Mouse (Mus musculus) skeletal muscle tissue, adult 2 months (tissue): ENCODE measurements at regions not wholly inside any gene's neighbourhood (a gene's known extent, or its start where the extent isn't known, plus 50 kb on each side); places are given as distances from the start of the nearest gene placed in this dataset.

ENCODE experiments used
- DNase-seq: peaks from one replicate; pipeline ENCODE4 v3.0.0-alpha.2; 2012; ENCODE audit warnings: low read depth, low spot score

DNA sequence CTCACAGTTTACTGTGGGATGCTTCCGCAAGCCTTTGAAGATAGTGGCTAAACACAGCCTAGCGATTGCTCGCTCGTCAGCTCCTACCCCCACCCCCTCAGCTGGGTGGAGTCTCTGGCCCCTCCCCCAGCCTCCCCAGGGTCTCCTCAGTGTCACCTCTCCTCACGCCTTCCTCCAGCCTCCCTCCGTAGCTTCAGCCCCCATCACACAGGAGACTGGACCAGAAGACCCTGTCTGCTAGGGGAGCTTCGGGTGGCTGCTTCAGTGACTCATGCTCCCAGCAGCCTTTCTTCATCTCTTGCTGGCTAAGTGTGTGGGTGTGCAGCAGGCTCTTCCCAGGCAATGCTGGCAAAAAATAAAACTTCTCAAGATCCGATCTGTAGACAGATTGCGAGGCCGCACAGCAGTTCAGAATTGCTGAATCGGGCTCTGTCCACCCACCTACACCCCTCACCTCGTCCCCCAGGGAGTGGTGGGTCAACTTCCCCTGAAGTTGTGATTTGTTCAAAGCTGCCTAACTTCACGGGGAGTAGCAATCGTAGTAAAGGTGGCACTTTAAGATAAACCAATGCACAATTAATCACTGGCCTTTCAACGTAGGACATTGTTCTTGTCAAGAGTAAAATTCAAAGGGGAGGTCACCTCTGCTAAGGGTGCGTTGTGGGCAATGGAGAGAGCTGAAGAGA lies 61.2 kb upstream of the Ankrd28 start:
- no peak for DNase-seq

- no peak for DNase-seq
Observed at GRCm38 (mm10) chr14:31892186-31892510, 61.7 kb upstream of the Ankrd28 start.

GRCm38 (mm10) chr14:31896500-31896899 lies 66.0 kb upstream of the Ankrd28 start:
- no peak for DNase-seq

- DNase-seq: no peak
Observed at GRCm38 (mm10) chr14:31899504-31899903, 69.1 kb upstream of the Ankrd28 start.

DNA sequence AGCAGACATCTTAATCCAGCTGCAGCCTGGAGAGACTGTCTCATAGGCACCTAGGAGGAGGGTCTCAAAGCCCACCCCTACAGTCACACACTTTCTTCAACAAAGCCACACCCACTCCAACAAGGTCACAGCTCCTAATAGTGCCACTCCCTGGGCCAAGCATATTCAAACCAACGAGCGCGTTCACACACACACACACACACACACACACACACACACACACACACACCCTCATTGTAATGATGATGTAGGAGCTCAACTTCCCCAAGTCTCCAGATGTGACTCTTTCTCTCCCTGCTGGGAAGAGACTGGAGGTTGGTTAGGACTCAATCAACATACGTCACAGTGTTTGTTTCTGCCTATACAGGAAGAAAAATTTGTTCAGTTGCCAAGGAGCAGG lies 69.5 kb upstream of the Ankrd28 start:
- no peak for DNase-seq

DNA sequence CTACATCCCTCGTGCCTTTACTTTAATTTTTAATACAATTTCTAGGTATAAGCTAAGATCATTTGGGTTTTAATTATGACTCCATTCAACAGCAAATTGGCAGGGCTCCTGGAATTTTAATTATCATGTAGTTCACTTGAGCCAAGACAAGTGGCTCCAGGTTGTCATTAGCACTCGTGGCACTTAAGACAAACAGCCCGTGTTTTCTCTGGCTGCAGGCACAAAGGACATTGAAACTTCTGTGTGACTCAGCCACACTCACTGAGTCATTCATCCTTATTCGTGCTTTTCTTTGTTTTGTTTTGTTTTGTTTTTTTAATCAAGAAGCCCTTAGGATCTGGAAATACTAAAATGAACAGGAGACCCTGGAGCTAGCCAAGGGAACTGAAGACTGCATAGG lies 71.5 kb upstream of the Ankrd28 start:
- no peak for DNase-seq

DNA sequence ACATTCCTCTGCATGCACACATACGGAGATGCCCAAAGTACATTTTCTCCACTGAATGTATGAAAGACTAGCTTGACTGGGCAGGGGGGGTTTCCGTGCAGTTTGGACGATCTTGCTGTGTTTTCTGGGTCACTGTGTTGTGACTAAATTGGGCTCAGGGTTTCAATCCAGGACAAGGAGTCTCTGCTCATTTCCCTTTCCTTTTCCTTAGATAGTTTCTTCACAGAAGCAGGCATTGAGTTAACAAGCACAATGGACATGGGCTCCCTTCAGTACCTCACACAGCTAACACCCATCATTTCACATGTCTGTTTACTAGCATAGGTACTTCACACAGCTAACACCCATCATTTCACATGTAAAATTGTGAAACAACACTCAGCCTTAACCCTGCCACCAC lies 73.2 kb upstream of the Ankrd28 start:
- DNase-seq: no peak

DNA sequence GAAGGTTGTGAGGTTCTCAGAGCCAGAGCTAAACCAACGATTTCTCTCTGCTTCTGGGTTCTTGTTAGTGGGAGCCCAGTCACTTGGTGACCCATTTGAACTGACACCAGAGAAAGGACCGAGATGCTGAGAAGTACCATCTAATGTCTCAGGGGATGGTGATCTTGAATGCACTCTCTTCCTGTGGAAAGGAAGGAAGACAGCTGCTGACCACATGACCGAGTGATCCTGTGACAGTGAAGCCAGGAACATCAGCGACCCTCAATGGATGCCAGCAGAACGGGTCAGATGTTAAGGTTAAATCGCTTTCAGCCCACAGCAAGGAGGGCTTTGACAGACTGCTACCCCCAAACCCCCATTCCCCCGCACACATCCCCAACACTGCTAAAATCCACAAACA lies 78.1 kb upstream of the Ankrd28 start:
- no peak for DNase-seq

- DNase-seq: peak; percentile 13
Observed at GRCm38 (mm10) chr14:31909291-31909690, 78.8 kb upstream of the Ankrd28 start.

GRCm38 (mm10) chr14:31910809-31911208 lies 80.4 kb upstream of the Ankrd28 start:
- DNase-seq: no peak

GRCm38 (mm10) chr14:31918461-31918860 lies 88.0 kb upstream of the Ankrd28 start:
- no peak for DNase-seq

DNA sequence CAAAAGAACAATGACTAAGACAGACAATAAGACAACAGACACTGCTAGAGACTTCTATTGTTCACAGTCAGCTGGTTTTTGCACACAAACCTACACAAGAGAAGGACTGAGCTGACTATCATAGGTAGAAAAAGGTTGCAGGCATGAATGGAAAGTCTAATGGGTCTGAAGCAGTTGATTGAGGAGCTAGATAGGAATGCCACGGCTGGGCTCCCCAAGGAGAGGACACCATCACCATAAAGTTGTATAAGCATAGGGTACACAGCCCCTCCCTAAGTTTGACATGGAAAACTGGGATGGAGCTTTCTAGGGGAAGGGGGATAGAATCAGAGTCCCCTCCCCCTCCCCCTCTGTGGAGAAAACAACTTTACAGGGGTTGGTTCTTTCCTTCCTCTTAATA lies 88.5 kb upstream of the Ankrd28 start:
- no peak for DNase-seq

- no peak for DNase-seq
Observed at GRCm38 (mm10) chr14:31929161-31929707, 98.8 kb upstream of the Ankrd28 start.

- peak; percentile 81 for DNase-seq
Observed at GRCm38 (mm10) chr14:31930367-31930766, 98.4 kb upstream of the Galnt15 start.

DNA sequence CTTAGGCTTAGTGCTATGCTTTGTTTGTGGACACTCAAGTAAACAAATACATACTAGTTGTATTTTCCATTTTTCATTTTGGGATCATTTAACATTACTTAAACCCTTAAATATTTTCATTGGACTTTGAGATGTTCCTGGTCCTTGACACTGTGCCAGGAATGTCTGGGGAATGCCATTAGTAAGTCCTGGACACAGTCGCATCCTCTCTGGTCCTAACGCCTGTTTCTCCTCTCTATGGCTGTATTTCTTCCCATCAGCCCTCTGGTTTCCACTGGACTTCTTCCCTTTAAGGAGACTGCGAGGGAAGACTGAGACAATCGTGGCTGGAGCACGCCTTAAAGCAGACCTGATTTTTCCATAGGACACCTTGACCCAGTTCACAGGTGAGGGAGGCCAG lies 96.8 kb upstream of the Galnt15 start:
- no peak for DNase-seq

- DNase-seq: no peak
Observed at GRCm38 (mm10) chr14:31933441-31933840, 95.3 kb upstream of the Galnt15 start.

DNA sequence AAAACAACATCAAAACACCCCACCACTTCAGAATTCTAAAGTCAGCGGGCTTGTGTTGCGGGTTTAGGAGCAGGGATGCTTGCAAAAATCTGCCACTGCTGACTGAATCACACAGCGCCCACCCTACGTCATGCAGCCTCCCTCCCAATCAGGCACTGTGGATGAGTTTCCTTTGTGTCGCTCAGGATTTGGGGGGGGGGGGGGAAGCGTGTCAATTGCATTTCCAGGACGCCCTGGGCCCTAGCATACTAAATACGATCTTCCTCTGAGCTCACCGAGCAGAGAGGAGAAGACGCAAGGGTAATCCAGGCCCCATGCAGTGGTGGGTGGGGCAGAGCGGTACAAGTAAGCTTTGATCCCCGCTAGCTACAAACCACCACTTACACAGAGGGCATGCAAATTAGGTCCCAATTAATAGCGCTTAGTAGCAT lies 94.9 kb upstream of the Galnt15 start:
- no peak for DNase-seq

- DNase-seq: no peak
Observed at GRCm38 (mm10) chr14:31934321-31934720, 94.5 kb upstream of the Galnt15 start.

DNA sequence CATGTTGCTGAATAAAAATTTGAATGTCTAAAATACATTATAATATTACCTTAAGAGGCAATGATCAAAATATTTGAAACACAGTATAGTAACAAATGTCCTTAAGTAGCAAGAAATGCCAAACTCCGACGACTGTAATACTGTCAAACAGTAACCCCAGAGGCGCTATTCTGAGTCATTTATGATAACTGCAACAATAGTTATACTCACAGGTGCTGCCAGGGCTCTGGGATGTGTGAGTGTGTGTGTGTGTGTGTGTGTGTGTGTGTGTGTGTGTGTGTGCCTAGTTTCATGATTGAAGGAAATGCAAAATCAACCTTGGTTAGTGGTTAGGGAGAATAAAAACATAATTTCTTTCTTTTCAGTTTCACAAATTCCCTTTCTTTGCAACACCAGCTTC lies 94.0 kb upstream of the Galnt15 start:
- DNase-seq: no peak

- DNase-seq: no peak
Observed at GRCm38 (mm10) chr14:31935411-31935810, 93.4 kb upstream of the Galnt15 start.

DNA sequence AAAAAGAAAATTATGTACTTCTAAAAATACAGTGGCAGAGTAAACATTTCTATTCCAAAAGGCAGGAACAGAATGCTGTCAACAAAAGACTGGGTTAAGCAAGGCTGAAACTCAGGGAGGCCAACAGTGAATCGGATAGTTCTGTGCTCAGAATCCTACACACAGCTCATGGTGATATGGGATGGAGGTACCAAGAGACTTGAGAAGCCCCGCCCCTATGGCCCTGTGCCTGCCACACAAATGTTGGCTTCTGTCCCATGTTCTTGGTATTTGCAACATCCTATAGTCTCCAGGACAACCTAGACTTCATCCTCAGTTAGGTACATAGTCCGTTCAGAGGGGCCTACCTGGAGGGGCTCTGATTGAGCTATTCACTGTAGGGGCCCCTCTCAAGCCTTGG lies 92.2 kb upstream of the Galnt15 start:
- no peak for DNase-seq

DNA sequence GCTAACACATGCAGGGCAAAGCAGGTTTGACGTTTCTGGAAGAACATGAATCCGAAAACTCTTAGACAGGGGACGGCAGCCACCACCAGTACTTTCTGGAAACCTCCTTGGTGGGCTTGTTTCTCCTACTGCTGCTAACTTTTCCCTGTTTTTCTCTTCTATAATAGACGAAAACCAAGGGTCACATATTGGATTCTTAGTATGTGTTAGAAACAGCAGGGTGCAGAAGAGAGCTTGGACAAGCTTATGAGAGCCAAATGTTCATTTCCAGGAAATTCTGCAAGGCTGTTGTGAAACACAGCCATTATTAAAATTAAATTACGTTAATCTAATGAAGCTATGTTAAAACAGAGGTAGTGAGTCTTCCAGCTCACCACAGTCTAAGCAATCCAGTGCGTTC lies 87.9 kb upstream of the Galnt15 start:
- DNase-seq: no peak

- no peak for DNase-seq
Observed at GRCm38 (mm10) chr14:31942266-31942960, 86.4 kb upstream of the Galnt15 start.
